ENCODE assay signal across 10 mouse cellular contexts in the genomic region with DNA sequence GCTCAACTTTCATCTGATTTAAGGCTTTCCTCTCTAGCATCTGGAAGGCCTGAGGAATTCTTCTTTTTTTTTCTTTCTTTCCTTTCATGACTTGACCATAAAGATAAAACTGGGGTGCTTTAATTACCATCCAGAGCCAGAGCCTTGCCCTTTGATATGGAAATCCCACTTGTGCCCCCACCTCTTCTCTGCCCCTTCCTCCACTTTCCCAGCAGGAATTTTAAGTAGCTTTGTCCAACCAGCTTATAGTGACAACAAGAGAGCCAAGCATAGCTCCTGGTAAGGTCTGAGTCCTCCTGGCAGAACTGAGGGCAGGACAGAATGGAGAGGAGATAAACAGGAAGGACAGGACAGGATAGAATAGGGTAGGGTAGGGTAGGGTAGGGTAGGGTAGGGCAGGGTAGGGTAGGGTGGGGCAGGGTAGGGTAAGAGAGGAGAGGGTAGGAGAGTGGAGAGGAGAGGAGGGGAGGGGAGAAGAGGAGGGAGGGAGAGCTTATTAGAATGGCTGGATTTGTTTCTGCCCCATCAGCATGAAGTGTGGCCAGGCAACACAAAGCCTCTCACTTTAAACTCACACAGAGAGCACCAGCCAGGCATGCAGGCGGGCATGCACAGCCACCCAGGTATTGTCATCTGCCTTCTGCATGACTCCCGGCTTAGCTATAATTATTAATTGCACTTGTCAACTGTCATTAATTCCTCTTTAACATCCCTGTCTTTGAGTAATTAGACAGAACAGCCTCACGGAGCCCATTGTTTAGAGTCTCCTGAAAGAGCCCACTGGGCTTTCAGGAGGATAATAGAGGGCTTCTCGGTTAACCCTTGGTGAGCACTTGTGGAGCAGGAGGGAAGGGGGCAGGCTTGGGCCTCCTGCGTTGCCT.
DNase-seq lines count a peak whose midpoint lies in the region; ATAC-seq lines count a peak whose summit lies in the region.
"Had no signal": no experiment of that assay in that cellular context is flagged by ENCODE, and none has a peak within 500 bp of the region (broad histone marks: within the 10 kb centered on the region; RNA-seq: fewer than 3 reads in every experiment).

No protein-coding gene starts in this region.

- H3K4me1 ChIP-seq in embryonic facial prominence, embryonic 14.5 days (ENCODE audit: control insufficient read depth, insufficient read depth, low read length): peaks cover 6% of the 10 kb centered on the region; the same call in 1 of the 2 replicates
- H3K4me1 ChIP-seq in hindbrain, embryonic 15.5 days (replicated peaks): peaks cover 16% of the 10 kb centered on the region

- H3K4me3 ChIP-seq in embryonic facial prominence, embryonic 14.5 days (ENCODE audit: low read depth, low read length): no peak overlapping the region
- no peak overlapping the region for H3K4me3 ChIP-seq in hindbrain, embryonic 15.5 days

- no peak overlapping the region for H3K4me2 ChIP-seq in embryonic facial prominence, embryonic 14.5 days (ENCODE audit: low read depth, low read length)
- no peak overlapping the region for H3K4me2 ChIP-seq in hindbrain, embryonic 15.5 days
- H3K4me2 ChIP-seq: lung, embryonic 14.5 days had no signal

- peak; percentile 92 for ATAC-seq in embryonic facial prominence, embryonic 14.5 days (ENCODE audit: low read depth)
- ATAC-seq in hindbrain, embryonic 15.5 days (ENCODE audit: low FRiP score, low read depth): peak; percentile 86
- ATAC-seq in inflammation-experienced regulatory T-cells, adult 6 months: no peak

- no peaks in the 10 kb centered on the region for H3K27me3 ChIP-seq in embryonic facial prominence, embryonic 14.5 days (replicated peaks; ENCODE audit: control insufficient read depth, insufficient read depth, low read length)
- H3K27me3 ChIP-seq in hindbrain, embryonic 15.5 days: 0 out of 2 replicates have a peak, but pooled peaks cover 3% of the 10 kb centered on the region

- no peak overlapping the region for H3K27ac ChIP-seq in embryonic facial prominence, embryonic 14.5 days (replicated peaks; ENCODE audit: low read depth, low read length)
- no peak overlapping the region for H3K27ac ChIP-seq in hindbrain, embryonic 15.5 days (replicated peaks)

- H3K9me3 ChIP-seq in embryonic facial prominence, embryonic 14.5 days (ENCODE audit: control insufficient read depth, low read length): no peaks in the 10 kb centered on the region
- no peaks in the 10 kb centered on the region for H3K9me3 ChIP-seq in hindbrain, embryonic 15.5 days

- no peaks in the 10 kb centered on the region for H3K36me3 ChIP-seq in embryonic facial prominence, embryonic 14.5 days (ENCODE audit: control insufficient read depth, insufficient read depth, low read length)
- no peaks in the 10 kb centered on the region for H3K36me3 ChIP-seq in hindbrain, embryonic 15.5 days

- 31% methylated on average over 5 of the region's 5 CpGs for WGBS in embryonic facial prominence, embryonic 14.5 days
- WGBS in hindbrain, embryonic 15.5 days: 10% methylated on average over 5 of the region's 5 CpGs

- no peak overlapping the region for H3K9ac ChIP-seq in embryonic facial prominence, embryonic 14.5 days (ENCODE audit: low read depth, low read length)
- no peak overlapping the region for H3K9ac ChIP-seq in hindbrain, embryonic 15.5 days
- H3K9ac ChIP-seq: lung, embryonic 14.5 days had no signal

- DNase-seq in embryo, embryonic 10.5 days (ENCODE audit: low spot score): peak; percentile 79
- peak; percentile 73 for DNase-seq in embryonic facial prominence, embryonic 14.5 days (ENCODE audit: low spot score)
- peak; percentile 39 for DNase-seq in neural tube, embryonic 10.5 days (ENCODE audit: extremely low spot score, low spot score)
- DNase-seq in c-Kit-positive CD71-positive TER-119-positive erythroid progenitor cells, embryonic 14.5 days (ENCODE audit: low spot score): no peak
- no peak for DNase-seq in thymus, postnatal 14 days
- no peak for DNase-seq in right cerebral cortex, postnatal 10 days (ENCODE audit: low spot score in 2 of 2)
- DNase-seq: gastrocnemius, postnatal 10 days; lung, embryonic 14.5 days had no signal

Comparison
In these comparisons a context has a peak if more than half of its experiments do, and no peak if none do; other contexts are left out.
1. DNase-seq: peak in embryo, embryonic 10.5 days (single experiment), embryonic facial prominence, embryonic 14.5 days (single experiment) and neural tube, embryonic 10.5 days (single experiment); none in c-Kit-positive CD71-positive TER-119-positive erythroid progenitor cells, embryonic 14.5 days (single experiment), thymus, postnatal 14 days (single experiment) and right cerebral cortex, postnatal 10 days (0 of 2).